Mouse (Mus musculus) lung, adult 18-20 months (tissue): ENCODE measurements around the gene Teddm1a.
"Not testable (repeated sequence)": the region's sequence is repeated elsewhere in the genome, so short reads cannot be mapped to it uniquely, and the experiment has no call there.

Source experiments
- DNase-seq, 2 experiments: peaks; one replicate each; pipeline ENCODE4 v3.0.0; 2022; ENCODE audit warnings: mixed read lengths in 2 of 2

Gene Teddm1a

DNA sequence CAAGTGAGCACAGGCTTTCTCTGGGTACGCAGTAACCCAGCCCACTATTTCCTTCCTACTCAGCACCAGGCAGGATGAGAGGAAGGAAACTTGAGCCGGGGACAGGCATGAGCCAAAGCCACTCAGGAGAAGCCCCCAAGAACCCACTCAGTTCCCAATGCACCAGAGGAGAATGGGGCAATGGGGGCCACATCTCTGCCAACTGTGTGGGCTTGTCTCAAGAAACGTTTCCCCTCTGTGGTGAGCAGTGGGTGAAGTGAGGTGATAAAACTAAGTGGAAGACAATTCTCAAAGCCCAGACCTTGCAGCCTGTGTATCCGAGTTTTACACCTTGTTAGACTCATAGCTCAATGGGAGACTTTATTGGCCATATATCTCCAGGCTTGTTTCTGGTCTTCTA, at the start of gene Teddm1a:
Teddm1a (plus strand) TSS at position 301 of the 400 bp plus-strand sequence.
- DNase-seq, result no peak

DNA sequence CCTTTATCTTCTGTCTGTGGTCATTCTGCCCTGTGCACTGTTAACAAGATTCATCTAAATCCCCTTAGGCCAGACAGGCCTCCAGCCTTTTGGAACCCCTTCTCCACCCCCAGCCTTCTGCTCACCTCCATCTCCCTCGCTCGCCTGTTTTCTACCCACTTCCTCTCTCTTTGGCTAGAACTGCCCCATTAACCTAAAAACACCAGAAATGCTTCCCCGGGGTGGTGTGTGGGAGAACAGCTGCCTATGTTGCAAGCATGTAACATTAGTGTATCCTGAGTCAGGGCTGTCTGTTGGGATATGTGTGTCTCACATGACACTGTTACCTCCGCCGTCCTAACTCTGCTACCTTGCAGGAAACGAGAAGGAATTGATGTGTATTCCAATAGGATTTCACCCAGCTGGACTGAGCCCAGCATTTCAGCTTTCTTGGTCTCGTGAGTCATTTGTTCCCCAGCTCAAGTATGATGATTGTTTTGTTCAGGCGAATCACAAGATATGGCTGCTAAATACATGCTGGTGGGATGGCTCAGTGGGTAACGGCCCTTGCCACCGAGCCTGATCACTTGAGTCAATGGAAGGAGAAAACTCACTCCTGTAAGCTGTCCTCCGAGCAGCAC, 49.3 kb upstream of the Teddm1a start:
- DNase-seq, result no peak

DNA sequence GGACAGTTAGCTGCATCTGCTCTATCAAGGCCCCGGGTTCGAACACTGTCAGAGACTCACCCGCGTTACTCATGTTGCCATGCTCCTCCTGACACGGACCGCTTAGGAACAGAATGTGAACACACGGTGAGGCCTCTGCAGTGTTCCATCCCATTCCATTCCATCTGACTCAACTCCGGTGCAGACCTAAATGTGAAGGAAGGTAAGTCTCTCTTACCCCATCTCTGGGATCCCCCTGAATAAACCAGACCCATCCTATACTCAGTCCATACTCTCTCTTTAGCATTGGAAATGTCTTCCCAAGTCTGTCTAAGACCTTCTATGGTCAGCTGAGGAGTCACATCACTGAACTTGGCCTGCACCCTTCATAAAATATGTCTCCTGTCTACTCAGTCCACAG, 47.5 kb upstream of the Teddm1a start, which contains the start of gene Rgsl1:
Rgsl1 (minus strand) TSS at position 101 of the 400 bp plus-strand sequence.
- DNase-seq, result no peak

DNA sequence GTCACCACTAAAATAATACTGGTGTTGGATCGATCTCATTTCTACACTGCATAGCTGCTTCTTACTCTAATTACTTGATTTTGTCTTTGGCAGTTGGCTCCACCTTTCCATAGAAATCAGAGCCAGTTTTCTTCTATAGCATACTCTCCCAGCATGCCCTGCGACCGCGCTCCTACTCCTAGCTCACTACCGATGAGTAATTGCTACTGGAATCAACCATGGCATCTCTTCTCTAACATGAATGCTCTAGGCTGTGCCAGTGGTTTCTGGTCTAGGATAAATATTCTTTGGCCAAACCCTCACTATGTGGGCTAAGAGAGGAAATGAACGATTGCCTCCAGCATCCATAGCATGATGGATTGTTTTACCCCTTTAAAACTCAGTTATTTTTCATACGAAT, 45.1 kb upstream of the Teddm1a start:
- DNase-seq, result no peak

DNA sequence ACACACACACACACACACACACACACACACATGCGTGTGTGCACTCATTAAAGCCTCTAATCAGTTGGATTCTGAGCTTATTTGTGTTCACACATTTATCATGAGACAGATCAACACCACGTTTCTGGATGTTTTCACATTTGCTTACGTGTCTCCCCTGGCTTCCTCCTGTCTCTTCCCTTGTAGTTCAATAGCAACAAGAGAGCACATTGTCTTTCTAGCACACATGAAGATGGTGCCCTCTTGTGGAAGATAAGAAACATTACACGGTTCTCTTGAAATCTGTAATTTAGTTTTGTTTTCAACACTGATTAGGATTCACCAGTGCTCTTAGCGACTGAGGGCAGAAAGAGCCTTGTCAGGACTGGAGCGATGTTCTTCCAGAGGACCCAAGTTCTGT, 44.7 kb upstream of the Teddm1a start:
- DNase-seq, result no peak

DNA sequence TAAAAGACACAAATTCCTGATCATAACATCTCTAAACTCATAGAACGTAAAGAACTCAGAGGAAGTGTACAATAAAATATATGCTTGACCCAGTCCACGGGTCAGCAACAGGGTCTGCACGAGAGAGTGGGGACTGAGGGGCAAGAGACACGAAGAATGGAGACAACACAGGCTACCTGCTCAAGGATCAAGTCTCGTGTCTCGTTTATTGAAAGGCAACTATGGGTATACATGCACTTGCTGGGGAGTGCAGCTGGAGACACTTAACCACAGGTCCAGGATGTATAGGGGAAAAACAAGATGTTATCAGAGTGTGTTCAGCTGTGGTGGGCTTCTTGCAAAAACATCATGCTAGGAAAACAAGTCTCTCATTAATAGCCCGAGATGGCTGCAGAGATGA, 38.8 kb upstream of the Teddm1a start:
- DNase-seq, result not testable (repeated sequence)

DNA sequence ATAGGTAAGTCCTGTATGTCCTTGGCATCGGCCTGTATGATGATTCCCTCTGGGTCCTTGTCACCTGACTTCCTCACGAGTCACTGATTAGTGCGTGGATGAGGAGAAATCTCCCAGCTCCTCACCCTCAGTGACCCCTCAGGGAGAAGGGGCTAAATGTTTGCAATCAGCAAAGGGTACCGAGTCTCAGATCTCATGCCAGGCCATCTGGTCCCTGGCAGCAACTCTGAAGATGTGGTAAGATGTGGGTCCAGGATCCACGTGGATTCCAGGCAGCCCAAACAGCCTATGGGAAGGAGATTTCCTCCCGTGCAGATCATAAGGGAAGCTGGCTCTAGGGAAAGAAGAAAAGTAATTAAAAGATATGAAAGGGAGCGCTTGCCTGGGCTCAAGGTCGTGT, 35.6 kb upstream of the Teddm1a start:
- no peak for DNase-seq

DNA sequence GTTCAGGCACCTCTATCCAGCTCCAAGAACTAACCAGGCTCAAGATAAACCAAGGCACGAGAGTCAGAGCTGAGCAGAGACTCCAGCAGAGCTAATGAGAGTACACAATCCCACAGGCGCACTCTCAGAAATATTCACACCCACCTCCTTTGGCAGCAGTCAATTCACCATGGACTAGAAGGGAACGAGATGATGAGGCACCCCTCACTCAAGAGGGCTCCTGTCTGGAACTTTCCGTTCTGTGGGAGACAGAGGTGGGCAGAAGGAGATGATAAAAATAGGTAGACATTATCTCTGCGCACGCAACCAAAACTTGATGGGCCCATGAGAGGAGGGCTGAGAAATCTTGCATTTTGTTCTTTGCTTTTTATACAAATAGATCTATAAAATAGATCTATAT, 17.5 kb upstream of the Teddm1a start, which contains the start of gene Teddm1b:
Teddm1b (plus strand) TSS at position 301 of the 400 bp plus-strand sequence.
- no peak for DNase-seq

DNA sequence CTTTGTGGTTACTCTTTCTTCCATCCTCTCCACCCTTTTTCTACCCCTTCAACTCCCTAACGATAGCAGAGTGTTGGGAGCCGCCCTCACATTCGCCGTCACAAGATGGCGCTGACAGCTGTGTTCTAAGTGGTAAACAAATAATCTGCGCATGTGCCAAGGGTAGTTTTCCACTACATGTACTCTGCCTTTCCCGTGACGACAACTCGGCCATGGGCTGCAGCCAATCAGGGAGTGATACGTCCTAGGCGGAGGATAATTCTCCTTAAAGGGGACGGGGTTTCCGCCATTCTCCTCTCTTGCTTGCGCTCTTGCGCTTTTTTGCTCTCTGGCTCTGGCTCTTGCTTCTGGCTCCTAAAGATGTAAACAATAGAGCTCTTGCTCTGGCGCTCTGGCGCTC, 11.2 kb upstream of the Teddm1a start:
- DNase-seq, result not testable (repeated sequence)

DNA sequence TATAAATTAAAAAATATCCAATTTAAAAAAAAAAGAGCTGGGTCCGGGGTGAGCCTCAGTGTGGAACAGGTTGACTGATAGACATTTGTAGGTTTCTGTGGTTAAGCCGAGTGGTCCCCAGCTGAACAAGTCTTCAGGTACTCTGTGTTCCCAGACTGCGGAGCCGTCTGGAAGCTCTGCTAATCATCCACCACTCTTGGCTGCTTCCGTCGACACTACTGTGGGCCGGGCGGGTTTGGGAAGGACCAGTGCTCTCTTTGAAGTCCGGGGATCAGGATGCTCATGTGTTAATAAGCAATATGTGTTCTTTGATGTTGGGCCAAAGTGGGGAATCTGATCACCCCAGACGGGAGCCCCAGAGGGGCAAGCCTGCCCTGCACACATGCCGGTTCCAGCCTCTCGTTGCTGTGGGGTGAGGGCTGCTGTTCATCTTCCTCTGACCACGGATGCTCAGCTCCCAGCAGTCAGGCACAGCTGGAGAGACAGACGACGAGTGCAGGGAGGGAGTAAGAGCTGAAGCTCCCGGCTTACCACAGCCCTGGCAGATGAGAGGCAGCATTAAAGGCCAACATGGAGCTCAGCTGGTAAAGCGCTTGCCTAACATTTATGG, 5.4 kb upstream of the Teddm1a start:
- no peak for DNase-seq

DNA sequence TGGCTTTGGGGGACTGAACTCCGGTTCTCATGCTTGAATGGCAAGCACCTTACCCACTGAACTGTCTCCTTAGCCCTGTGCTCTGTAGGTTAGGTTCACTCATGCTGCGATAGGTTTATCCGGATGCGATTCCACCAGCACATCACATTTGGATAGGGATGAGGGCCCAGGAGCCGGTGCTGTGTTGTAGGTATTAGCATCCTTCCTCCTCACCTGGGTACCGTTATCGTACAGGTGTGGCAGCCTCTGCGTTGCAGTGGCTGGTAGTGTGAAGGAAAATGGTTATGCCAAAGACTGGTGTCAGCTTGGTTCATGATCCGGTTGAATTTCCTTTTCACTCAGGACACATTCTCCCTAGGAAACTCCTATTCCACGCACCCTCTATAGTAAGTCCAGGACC, 1.4 kb upstream of the Teddm1a start:
- DNase-seq, result no peak

DNA sequence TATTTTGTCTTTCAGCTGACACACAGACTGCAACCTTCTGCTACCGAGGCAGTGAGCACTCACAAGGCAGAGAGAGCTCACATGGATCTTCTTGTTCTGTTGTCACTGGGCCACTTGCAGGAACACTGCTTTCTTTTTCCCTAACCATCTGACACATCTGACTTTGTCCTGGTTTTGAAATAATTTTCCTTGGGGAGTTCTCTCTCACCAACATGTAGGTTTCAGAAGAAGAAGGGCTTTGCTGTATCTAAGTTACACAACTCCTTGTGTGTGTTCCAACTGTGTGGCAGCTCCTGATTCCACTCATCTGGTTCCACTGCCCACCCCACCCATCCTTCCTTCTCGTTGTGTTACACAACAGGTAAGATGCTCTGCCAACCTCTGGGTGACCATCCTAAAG, 2.2 kb downstream of the Teddm1a start:
- no peak for DNase-seq

DNA sequence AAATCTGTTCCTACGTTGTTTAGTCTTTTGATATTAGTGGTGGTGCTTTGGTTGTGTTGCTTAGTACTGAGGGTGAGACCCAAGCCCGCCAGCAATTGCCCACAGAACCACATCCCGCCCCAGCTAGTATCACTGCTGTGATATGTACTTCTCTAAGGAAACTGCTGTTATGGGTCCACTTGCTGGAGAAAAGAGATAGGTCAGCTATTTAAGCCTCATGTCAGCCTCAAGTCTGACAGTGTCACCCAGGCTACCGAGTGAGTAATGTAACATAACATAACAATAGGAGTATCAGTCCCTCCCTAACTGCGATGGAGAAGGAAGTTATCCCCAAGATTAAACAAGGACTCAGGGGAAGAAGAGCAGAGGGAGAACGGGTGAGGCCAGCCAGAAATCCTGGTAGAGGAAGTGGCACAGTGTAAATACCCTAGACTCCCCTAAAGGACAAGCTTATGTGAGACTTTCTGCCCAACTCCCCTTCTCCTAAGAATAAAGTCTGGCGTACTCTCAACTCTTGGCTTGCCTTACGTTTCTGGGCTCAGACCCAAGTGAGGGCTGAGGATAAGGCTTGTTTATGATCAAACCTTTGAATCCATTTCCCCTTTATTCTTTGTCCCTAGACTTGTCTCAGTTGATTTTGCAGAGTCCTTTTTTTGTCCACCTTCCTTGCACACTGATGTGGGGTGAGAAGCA, 2.8 kb downstream of the Teddm1a start:
- DNase-seq, result no peak

DNA sequence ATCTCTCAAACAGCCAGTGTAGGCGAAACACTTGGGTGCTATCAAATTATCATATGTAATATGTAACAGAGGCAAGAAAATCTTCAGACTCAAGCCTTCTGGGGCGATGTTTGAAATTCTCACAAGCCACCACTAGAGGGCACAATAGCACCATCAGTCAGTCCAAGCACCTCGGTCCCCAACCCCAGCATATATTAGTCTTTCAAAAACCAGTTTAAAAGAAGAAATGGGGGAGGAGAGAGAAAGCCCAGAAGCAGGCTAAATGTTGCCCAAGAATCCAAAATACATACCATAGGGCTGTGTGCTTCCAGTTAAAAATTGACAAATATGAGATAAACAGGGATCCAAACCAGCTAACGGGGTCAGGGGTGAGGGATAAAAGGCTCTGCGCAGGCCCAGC, 3.4 kb downstream of the Teddm1a start:
- peak; percentile 66 to 69 for DNase-seq

DNA sequence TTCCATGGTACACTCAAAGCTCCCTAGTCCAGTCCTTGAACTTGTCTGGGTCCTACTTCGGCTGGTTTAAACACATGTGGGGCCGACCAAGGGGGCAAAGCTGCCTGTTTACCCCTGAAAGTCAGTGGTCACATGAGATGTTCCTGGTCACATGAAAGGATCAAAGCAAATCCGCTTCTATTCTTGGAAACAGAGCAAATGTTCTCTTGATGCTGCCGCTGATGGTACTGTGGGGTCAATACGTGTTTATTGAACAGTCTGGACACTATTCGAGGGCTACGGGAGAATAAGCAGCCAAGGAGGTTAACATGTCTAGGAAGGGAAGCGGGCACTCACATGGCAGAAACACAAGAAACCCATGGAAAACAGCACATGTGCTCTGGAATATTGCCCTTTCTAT, 5.7 kb downstream of the Teddm1a start:
- no peak for DNase-seq

DNA sequence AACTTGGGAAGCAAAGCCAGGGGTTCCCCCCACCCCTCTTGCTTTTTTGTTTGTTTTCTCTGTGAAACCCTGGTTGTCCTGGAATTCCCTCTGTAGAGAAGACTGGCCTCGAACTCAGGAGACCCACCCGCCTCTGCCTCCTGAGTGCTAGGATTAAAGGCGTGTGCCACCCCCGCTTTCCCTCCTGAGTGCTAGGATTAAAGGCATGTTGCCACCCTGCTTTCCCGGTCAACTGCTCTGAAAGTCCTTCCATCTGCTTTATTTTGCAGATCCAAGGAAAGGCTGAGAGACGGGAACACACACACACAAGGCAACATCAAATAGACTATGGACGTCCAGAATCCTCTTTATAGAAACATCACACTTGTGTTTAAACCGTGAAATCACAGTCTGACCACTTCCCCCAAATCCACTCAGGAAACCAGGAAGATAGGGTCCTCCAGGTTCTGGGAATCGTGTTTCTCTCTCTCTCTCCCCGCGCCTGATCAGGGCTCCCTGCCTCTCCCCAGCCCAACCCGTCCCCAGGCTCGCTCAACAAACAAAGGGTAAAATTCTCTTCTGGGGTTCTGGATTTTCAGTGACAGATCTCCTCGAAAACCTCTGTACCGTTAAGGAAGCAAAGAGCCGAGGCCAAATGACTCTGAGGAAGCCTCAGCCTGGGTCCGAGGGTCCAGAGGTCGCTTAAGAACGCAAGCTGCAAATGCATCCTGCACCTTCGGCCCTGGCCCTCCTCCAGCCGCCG, 7.6 kb downstream of the Teddm1a start:
- no peak for DNase-seq

DNA sequence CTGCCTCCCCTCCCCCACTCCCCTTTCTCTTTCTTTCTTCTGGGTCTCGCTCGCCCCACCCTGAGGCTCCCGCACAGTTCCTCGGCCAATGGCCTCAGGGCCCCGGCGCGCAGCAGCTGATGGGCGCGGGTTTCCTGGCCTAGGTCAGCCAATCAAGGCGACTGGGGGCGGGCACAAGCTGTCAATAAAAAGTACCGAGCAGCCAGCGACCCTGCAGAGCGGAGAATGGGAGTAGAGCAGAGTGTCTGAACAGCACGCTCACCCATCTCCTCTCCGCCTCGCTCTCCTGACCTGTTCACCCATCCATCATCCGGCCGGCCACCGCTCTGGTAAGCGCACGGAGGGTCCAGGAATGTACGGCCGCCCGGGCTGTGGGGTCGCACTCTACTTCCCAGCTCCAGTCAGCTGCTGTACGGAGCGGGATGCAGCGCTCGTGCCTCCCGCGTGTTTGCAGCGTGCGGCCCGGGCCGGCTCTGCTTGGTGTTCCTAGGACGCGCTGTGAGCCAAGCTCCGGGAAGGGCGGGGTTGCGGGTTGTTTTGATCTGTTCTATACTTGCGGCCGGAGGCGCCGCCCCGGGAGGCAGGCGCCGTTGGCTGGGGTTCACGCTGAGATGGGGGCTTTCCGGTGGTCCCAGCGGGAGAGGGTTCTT, 8.3 kb downstream of the Teddm1a start, which contains the start of the genes Glul and Teddm2:
Glul (plus strand) TSS at position 214 of the 650 bp plus-strand sequence.
Teddm2 (minus strand) TSS at position 498 of the 650 bp plus-strand sequence.
- peak; percentile 98 for DNase-seq

DNA sequence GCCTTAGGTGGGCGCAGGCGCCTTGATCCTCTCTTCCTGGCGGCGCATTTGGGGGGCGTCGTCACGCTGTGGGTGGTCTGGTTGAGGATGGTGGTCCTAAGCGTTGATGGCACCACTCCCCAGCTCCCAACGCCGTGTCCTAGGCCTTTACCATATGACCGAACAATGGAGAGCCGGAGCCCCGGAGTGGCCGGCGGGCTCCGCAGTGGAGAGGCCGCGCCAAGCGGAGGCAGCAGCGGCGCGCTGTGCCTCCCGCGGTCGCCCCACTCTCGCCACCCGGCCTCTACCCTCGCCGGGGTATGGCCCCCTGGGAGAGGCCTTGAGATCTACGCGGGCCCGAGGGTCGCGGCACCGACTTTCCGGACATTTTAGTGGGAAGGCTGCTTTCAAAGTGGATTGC, 8.8 kb downstream of the Teddm1a start:
- peak in 1 of 2 experiments; percentile 20 for DNase-seq

DNA sequence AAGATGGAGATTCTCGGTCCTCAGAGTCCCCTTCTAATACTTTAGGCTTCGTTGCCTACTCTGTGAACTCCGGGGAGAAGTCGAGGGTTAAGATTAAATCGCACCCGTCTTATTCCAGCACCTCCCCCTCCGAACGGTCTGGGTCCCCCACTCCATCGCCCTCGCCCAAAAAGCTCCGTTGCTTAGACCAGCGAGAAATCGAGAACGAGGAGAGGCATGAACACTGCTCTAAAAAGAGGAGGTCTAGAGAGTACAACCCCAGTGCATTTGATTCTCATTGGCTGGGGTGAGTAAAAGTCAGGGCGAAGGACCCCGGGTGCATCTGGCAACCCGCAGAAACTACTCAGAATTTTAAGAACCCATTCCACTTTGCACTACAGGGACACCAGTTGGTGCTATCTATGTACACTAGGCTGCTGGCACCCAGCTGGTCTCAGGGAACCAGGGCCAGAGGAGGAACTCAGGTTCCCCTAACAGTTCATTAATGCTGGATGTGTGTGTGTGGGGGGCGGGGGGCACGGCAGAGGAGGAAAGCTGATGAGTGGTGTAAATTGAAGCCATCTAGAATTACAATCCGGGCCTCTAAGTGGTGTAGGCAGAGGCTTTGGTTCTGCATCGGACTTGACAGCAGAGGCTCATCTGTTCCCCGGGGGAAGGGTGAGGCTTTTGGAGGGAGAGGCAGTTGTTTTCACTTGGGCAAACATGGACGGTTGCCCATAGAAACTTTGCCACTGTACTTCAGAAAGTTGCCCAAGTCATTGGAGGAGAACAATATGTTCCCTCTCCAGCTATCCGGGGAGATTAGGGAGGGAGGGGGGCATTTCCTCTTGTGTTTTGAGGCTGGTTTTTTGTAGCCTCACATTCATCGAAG, 9.6 kb downstream of the Teddm1a start:
- DNase-seq, result peak; percentile 85 to 92

DNA sequence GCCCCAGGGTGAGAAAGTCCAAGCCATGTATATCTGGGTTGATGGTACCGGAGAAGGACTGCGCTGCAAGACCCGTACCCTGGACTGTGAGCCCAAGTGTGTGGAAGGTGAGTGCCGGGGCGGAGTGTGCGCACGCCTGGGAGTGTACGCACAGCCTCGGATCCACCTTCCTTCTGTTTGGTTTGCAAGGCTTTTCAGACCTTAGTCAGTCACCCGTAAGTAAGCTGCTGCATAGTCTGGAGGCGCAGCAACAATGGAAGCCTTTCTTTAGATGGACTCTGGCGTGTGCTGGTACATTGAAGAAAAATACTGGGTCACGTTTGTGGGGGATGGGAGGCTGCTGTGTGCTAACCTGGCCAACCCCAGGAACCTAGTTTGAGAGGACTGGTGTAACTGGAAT, 11.5 kb downstream of the Teddm1a start:
- DNase-seq, result no peak

DNA sequence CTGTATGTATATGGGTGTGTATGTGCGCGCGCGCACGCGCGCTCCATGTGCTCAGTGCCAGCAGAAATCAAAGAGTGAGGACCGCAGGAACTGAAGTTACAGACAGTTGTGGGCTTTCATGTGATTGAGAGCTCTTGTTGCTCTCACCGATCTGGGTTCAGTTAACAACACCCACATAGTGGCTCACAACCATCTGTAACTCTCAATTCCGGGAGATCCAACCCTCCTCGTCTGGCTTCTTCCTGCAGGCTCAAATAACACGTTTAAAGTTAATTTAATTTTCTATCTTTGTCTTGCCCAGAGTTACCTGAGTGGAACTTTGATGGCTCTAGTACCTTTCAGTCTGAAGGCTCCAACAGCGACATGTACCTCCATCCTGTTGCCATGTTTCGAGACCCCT, 12.7 kb downstream of the Teddm1a start:
- no peak for DNase-seq

DNA sequence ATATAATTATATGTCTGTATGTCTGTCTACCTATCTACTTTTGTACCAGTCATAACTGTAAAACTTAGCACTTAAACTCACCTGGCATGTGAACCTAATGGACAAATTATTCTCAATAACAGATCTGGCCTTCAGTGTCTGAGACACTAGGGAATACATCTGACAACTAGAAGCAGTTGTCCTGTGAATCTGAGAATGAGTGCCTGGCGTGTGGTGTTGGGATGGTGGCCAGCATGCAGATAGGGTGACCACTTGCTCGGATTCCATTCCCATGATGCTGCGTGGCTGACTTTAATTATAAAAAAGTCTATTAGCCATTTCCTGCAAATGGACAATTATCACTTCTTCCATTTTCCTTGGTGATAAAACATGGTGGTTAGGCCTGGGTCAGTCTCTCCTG, 14.3 kb downstream of the Teddm1a start:
- DNase-seq, result no peak
